Mouse (Mus musculus): ENCODE measurements at regions not wholly inside any gene's neighbourhood (a gene's known extent, or its start where the extent isn't known, plus 50 kb on each side); places are given as distances from the start of the nearest gene placed in this dataset.
"Not testable (repeated sequence)": the region's sequence is repeated elsewhere in the genome, so short reads cannot be mapped to it uniquely, and the experiment has no call there.

GRCm38 (mm10) chr10:112521388-112521787, 250.5 kb downstream of the Kcnc2 start:
- peak in 1 of 2 experiments; percentile 19 for DNase-seq (ENCODE audit: low spot score in 2 of 2)

- DNase-seq (ENCODE audit: low spot score in 2 of 2) = no peak
Measured at GRCm38 (mm10) chr10:112543051-112543450, 272.1 kb downstream of the Kcnc2 start.

- DNase-seq (ENCODE audit: low spot score in 2 of 2) = no peak
Measured at GRCm38 (mm10) chr10:112571772-112572551, 301.0 kb downstream of the Kcnc2 start.

GRCm38 (mm10) chr10:112572556-112572955, 301.6 kb downstream of the Kcnc2 start:
- no peak for DNase-seq (ENCODE audit: low spot score in 2 of 2)

- no peak for DNase-seq (ENCODE audit: low spot score in 2 of 2)
Measured at GRCm38 (mm10) chr10:112584939-112585338, 314.0 kb downstream of the Kcnc2 start.

- no peak for DNase-seq (ENCODE audit: low spot score in 2 of 2)
Measured at GRCm38 (mm10) chr10:112594327-112594726, 323.4 kb downstream of the Kcnc2 start.

- DNase-seq (ENCODE audit: low spot score in 2 of 2) = no peak
Measured at GRCm38 (mm10) chr10:112605592-112605991, 323.2 kb downstream of the Atxn7l3b start.

GRCm38 (mm10) chr10:112607642-112608041, 321.2 kb downstream of the Atxn7l3b start:
- DNase-seq (ENCODE audit: low spot score in 2 of 2) = no peak

GRCm38 (mm10) chr10:112611711-112612110, 317.1 kb downstream of the Atxn7l3b start:
- no peak for DNase-seq (ENCODE audit: low spot score in 2 of 2)

- DNase-seq (ENCODE audit: low spot score in 2 of 2) = no peak
Measured at GRCm38 (mm10) chr10:112613751-112614150, 315.1 kb downstream of the Atxn7l3b start.

GRCm38 (mm10) chr10:112614226-112614625, 314.6 kb downstream of the Atxn7l3b start:
- DNase-seq (ENCODE audit: low spot score in 2 of 2) = no peak

GRCm38 (mm10) chr10:112619740-112620139, 309.1 kb downstream of the Atxn7l3b start:
- DNase-seq (ENCODE audit: low spot score in 2 of 2) = no peak

- no peak for DNase-seq (ENCODE audit: low spot score in 2 of 2)
Measured at GRCm38 (mm10) chr10:112629752-112630151, 299.0 kb downstream of the Atxn7l3b start.

GRCm38 (mm10) chr10:112635199-112635598, 293.6 kb downstream of the Atxn7l3b start:
- DNase-seq (ENCODE audit: low spot score in 2 of 2) = no peak

- DNase-seq (ENCODE audit: low spot score in 2 of 2) = no peak
Measured at GRCm38 (mm10) chr10:112636574-112636973, 292.2 kb downstream of the Atxn7l3b start.

GRCm38 (mm10) chr10:112640551-112640950, 288.2 kb downstream of the Atxn7l3b start:
- not testable (repeated sequence) for DNase-seq (ENCODE audit: low spot score in 2 of 2)

GRCm38 (mm10) chr10:112648986-112649385, 279.8 kb downstream of the Atxn7l3b start:
- DNase-seq (ENCODE audit: low spot score in 2 of 2) = no peak

All from left cerebral cortex, adult 8-10 months (tissue).